21 mouse cellular contexts compared by ENCODE assay signal in the genomic region with DNA sequence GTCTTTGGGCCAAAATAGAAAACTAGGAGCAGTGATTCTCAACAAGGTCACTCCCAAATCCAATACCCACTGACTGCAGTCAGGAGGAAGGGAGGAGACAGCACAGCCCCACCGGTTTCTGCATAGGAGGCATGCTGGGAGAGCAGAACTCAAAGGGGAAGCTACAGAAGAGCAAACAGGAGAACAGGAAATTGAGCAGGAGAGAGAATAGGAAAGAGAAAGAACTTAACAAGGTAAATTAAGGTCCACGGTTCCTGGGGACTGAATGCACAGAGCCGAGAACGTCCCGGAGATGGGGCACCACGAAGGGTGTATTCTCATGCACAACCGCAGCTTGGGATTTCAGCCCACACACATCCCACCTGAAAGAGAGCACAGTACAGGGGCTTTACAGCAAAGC. TPM values are rescaled to one million over a fixed set of nuclear protein-coding genes. Genes with fewer than 3 reads are reported as not detected.
DNase-seq lines count a peak whose midpoint lies in the region; ATAC-seq and TF ChIP-seq lines count a peak whose summit lies in the region.
"Had no signal": no experiment of that assay in that cellular context is flagged by ENCODE, and none has a peak within 500 bp of the region (broad histone marks: within the 10 kb centered on the region; RNA-seq: fewer than 3 reads in every experiment).

No protein-coding gene starts in this region.

- TF ChIP-seq EP300 in heart, postnatal 0 days (IDR thresholded peaks at IDR 0.05; ENCODE audit: low read depth): no peak

- H3K9me3 ChIP-seq in heart, embryonic 12.5 days (replicated peaks): no peaks in the 10 kb centered on the region
- no peaks in the 10 kb centered on the region for H3K9me3 ChIP-seq in heart, postnatal 0 days (replicated peaks; ENCODE audit: control insufficient read depth, low read length)
- no peaks in the 10 kb centered on the region for H3K9me3 ChIP-seq in E14TG2a.4 (ENCODE audit: low read length)
- H3K9me3 ChIP-seq: embryonic facial prominence, embryonic 10.5 days; forebrain, embryonic 13.5 days; hindbrain, embryonic 12.5 days had no signal

- H3K27ac ChIP-seq in heart, embryonic 12.5 days (ENCODE audit: poor library complexity, severe bottlenecking): peak overlapping the region; percentile 11; the same call in 1 of the 2 replicates
- peak overlapping the region; percentile 58; the same call in 1 of the 2 replicates for H3K27ac ChIP-seq in heart, postnatal 0 days (ENCODE audit: low read depth)
- H3K27ac ChIP-seq: embryonic facial prominence, embryonic 10.5 days; forebrain, embryonic 13.5 days; hindbrain, embryonic 12.5 days had no signal

- DNase-seq in heart, postnatal 36 days: no peak
- DNase-seq in heart, postnatal 0 days (ENCODE audit: low spot score): no peak
- DNase-seq in heart, postnatal 25 days (ENCODE audit: low spot score): no peak
- DNase-seq in ES-CJ7 (ENCODE audit: low read depth, low spot score): peak; percentile 38
- DNase-seq in c-Kit-positive CD71-positive TER-119-positive erythroid progenitor cells, embryonic 14.5 days (ENCODE audit: low spot score): no peak
- DNase-seq: adrenal gland, adult 2 months; adrenal gland, postnatal 25 days; cerebellum, postnatal 10 days; forebrain, postnatal 0 days; gastrocnemius, postnatal 14 days; heart, postnatal 14 days; kidney, adult 8-10 months had no signal

- H3K27me3 ChIP-seq in heart, embryonic 12.5 days (replicated peaks): no peaks in the 10 kb centered on the region
- no peaks in the 10 kb centered on the region for H3K27me3 ChIP-seq in heart, postnatal 0 days (ENCODE audit: control insufficient read depth, insufficient read depth, low read length)
- no peaks in the 10 kb centered on the region for H3K27me3 ChIP-seq in E14TG2a.4 (ENCODE audit: insufficient read depth, low read length)
- H3K27me3 ChIP-seq: CH12.LX; forebrain, embryonic 13.5 days; hindbrain, embryonic 12.5 days had no signal

- no peak for TF ChIP-seq CTCF in heart, postnatal 0 days (IDR thresholded peaks at IDR 0.05; ENCODE audit: low read depth)
- no peak for TF ChIP-seq CTCF in E14TG2a.4 (conservative IDR thresholded peaks at IDR 0.05; ENCODE audit: low read length)

- no peak overlapping the region for H3K4me2 ChIP-seq in heart, embryonic 12.5 days
- no peak overlapping the region for H3K4me2 ChIP-seq in heart, postnatal 0 days (ENCODE audit: low read depth, low read length)
- H3K4me2 ChIP-seq: forebrain, embryonic 13.5 days; hindbrain, embryonic 12.5 days had no signal

- intact Hi-C loops in heart, postnatal 36 days (cut with DNase I): no loop called here
- intact Hi-C loops in heart, postnatal 25 days (cut with DNase I): no loop called here

- no peak overlapping the region for H3K9ac ChIP-seq in heart, embryonic 12.5 days
- no peak overlapping the region for H3K9ac ChIP-seq in heart, postnatal 0 days (replicated peaks; ENCODE audit: low read depth, low read length)
- H3K9ac ChIP-seq: forebrain, embryonic 13.5 days; forebrain, postnatal 0 days; hindbrain, embryonic 12.5 days had no signal

- peaks cover 27% of the 10 kb centered on the region for H3K4me1 ChIP-seq in heart, embryonic 12.5 days (replicated peaks)
- peaks cover 25% of the 10 kb centered on the region for H3K4me1 ChIP-seq in heart, postnatal 0 days (ENCODE audit: control insufficient read depth, insufficient read depth)
- peaks cover 98% of the 10 kb centered on the region for H3K4me1 ChIP-seq in E14TG2a.4 (replicated peaks; ENCODE audit: low read depth, low read length)

- H3K36me3 ChIP-seq in heart, embryonic 12.5 days: peaks cover 73% of the 10 kb centered on the region
- H3K36me3 ChIP-seq in heart, postnatal 0 days (replicated peaks; ENCODE audit: control insufficient read depth, insufficient read depth, low read length): peaks cover 66% of the 10 kb centered on the region
- H3K36me3 ChIP-seq in E14TG2a.4 (ENCODE audit: insufficient read depth, low read length): peaks cover 100% of the 10 kb centered on the region

- H3K4me3 ChIP-seq in heart, embryonic 12.5 days: no peak overlapping the region
- no peak overlapping the region for H3K4me3 ChIP-seq in heart, postnatal 0 days (ENCODE audit: low read depth, low read length)
- peak overlapping the region; percentile 17 for H3K4me3 ChIP-seq in E14TG2a.4 (replicated peaks; ENCODE audit: low read length)
- H3K4me3 ChIP-seq: embryonic facial prominence, embryonic 10.5 days; forebrain, embryonic 13.5 days; hindbrain, embryonic 12.5 days had no signal

- 86% methylated on average over 7 of the region's 7 CpGs for WGBS in heart, embryonic 12.5 days
- 66% methylated on average over 7 of the region's 7 CpGs for WGBS in heart, postnatal 0 days

- ATAC-seq in heart, embryonic 12.5 days (ENCODE audit: insufficient number of reproducible peaks, low FRiP score): no peak
- ATAC-seq in heart, postnatal 0 days (ENCODE audit: insufficient read depth, low read depth): no peak
- ATAC-seq: forebrain, embryonic 13.5 days; forebrain, postnatal 0 days; hindbrain, embryonic 16.5 days; inflammation-experienced regulatory T-cells, adult 6 months; intestine, postnatal 0 days had no signal

RNA-seq across cellular contexts. Expression of gene Rbm4, which starts 8.5 kb away (rescaled TPM):
- 39.8 and 46.8 TPM in 2 replicates for polyA plus RNA-seq in heart, embryonic 12.5 days (2016; fragmentation: Nextera tagmentation; extraction: Ambion mirVana)
- total RNA-seq in heart, postnatal 36 days (2021): 10 to 100 TPM; 42.5 to 43.7 TPM
- 63.4 and 75.1 TPM in 2 replicates for total RNA-seq in heart, postnatal 0 days (2014; rRNA removed; ENCODE audit: low replicate concordance)
- 40.8 and 43.9 TPM in 2 replicates for polyA plus RNA-seq in heart, postnatal 0 days (2015; fragmentation: Nextera tagmentation; extraction: Ambion mirVana)
- total RNA-seq in heart, postnatal 25 days (2021): 10 to 100 TPM; 45.7 to 48.0 TPM

RNA-seq across cellular contexts. Expression of gene Gm21992, which starts 26.2 kb away (rescaled TPM):
- polyA plus RNA-seq in heart, embryonic 12.5 days (2016; fragmentation: Nextera tagmentation; extraction: Ambion mirVana): 27.0 and 29.6 TPM in 2 replicates
- 10 to 100 TPM; 18.3 to 19.8 TPM for total RNA-seq in heart, postnatal 36 days (2021)
- total RNA-seq in heart, postnatal 0 days (2014; rRNA removed; ENCODE audit: low replicate concordance): 3.7 and 12.4 TPM in 2 replicates
- 17.6 and 21.6 TPM in 2 replicates for polyA plus RNA-seq in heart, postnatal 0 days (2015; fragmentation: Nextera tagmentation; extraction: Ambion mirVana)
- total RNA-seq in heart, postnatal 25 days (2021): 10 to 100 TPM; 12.7 to 17.2 TPM

RNA-seq across cellular contexts. Expression of gene Rbm14, which starts 26.2 kb away (rescaled TPM):
- 59.8 and 64.5 TPM in 2 replicates for polyA plus RNA-seq in heart, embryonic 12.5 days (2016; fragmentation: Nextera tagmentation; extraction: Ambion mirVana)
- total RNA-seq in heart, postnatal 36 days (2021): 10 to 100 TPM; 23.0 to 24.5 TPM
- 25.3 and 28.1 TPM in 2 replicates for total RNA-seq in heart, postnatal 0 days (2014; rRNA removed; ENCODE audit: low replicate concordance)
- 21.2 and 24.9 TPM in 2 replicates for polyA plus RNA-seq in heart, postnatal 0 days (2015; fragmentation: Nextera tagmentation; extraction: Ambion mirVana)
- 10 to 100 TPM; 15.3 to 25.9 TPM for total RNA-seq in heart, postnatal 25 days (2021)

RNA-seq across cellular contexts. Expression of gene Rbm4b, which starts 28.9 kb away (rescaled TPM):
- 36.2 and 41.2 TPM in 2 replicates for polyA plus RNA-seq in heart, embryonic 12.5 days (2016; fragmentation: Nextera tagmentation; extraction: Ambion mirVana)
- 1 to 10 TPM; 5.9 to 7.0 TPM for total RNA-seq in heart, postnatal 36 days (2021)
- 9.3 and 30.2 TPM in 2 replicates for total RNA-seq in heart, postnatal 0 days (2014; rRNA removed; ENCODE audit: low replicate concordance)
- 20.3 and 22.5 TPM in 2 replicates for polyA plus RNA-seq in heart, postnatal 0 days (2015; fragmentation: Nextera tagmentation; extraction: Ambion mirVana)
- total RNA-seq in heart, postnatal 25 days (2021): 1 to 10 TPM; 6.7 to 7.4 TPM

RNA-seq across cellular contexts. Expression of gene Ccs, which starts 53.9 kb away (rescaled TPM):
- 33.9 and 34.5 TPM in 2 replicates for polyA plus RNA-seq in heart, embryonic 12.5 days (2016; fragmentation: Nextera tagmentation; extraction: Ambion mirVana)
- 10 to 100 TPM; 28.4 to 30.3 TPM for total RNA-seq in heart, postnatal 36 days (2021)
- total RNA-seq in heart, postnatal 0 days (2014; rRNA removed; ENCODE audit: low replicate concordance): 23.2 and 58.6 TPM in 2 replicates
- 41.8 and 42.1 TPM in 2 replicates for polyA plus RNA-seq in heart, postnatal 0 days (2015; fragmentation: Nextera tagmentation; extraction: Ambion mirVana)
- total RNA-seq in heart, postnatal 25 days (2021): 10 to 100 TPM; 26.2 to 26.6 TPM
